Mouse (Mus musculus) heart, embryonic 14.5 days (tissue): ENCODE measurements at regions not wholly inside any gene's neighbourhood (a gene's known extent, or its start where the extent isn't known, plus 50 kb on each side); places are given as distances from the start of the nearest gene placed in this dataset.

Experiments used
- ATAC-seq: fragments of 200-750 bp; cut with Nextera tagmentation; 2 replicates; pipeline ENCODE4 v1.8.0; 2017; ENCODE audit warnings: low read depth, moderate TSS enrichment; ENCODE audit not compliant: insufficient number of reproducible peaks, insufficient read depth, low FRiP score
- H3K27ac ChIP-seq, 2 experiments: fragments of 200-500 bp in 1 of 2; fragments of 300-500 bp in 1 of 2; sonication (generic) in 1 of 2; replicated peaks in 1 of 2; 2 replicates each; pipeline ENCODE4 v1.5.1; 2012 to 2014; ENCODE audit warnings: low read depth in 2 of 2, low read length in 2 of 2, control low read depth in 1 of 2, mild to moderate bottlenecking in 1 of 2, mixed read lengths in 1 of 2; ENCODE audit not compliant: control insufficient read depth in 1 of 2, insufficient read depth in 1 of 2
- H3K27me3 ChIP-seq: fragments of 300-500 bp; sonication (generic); 2 replicates; pipeline ENCODE4 v1.6.1; 2014; ENCODE audit warnings: mild to moderate bottlenecking, low read length, control low read depth; ENCODE audit not compliant: control insufficient read depth, insufficient read depth
- H3K36me3 ChIP-seq: fragments of 300-500 bp; sonication (generic); 2 replicates; pipeline ENCODE4 v1.6.1; 2014; ENCODE audit warnings: mild to moderate bottlenecking, control low read depth, low read length, mixed read lengths; ENCODE audit not compliant: control insufficient read depth, insufficient read depth
- H3K4me1 ChIP-seq, 2 experiments: fragments of 200-500 bp in 1 of 2; fragments of 300-500 bp in 1 of 2; sonication (generic) in 1 of 2; 2 replicates each; pipeline ENCODE4 v1.6.1; 2012 to 2014; ENCODE audit warnings: low read length in 2 of 2, control low read depth in 1 of 2, mixed read lengths in 1 of 2; ENCODE audit not compliant: control insufficient read depth in 2 of 2, insufficient read depth in 2 of 2
- H3K4me2 ChIP-seq: fragments of 300-500 bp; sonication (generic); 2 replicates; pipeline ENCODE4 v1.6.1; 2014; ENCODE audit warnings: mild to moderate bottlenecking, low read length
- H3K4me3 ChIP-seq, 2 experiments: fragments of 200-500 bp in 1 of 2; fragments of 300-500 bp in 1 of 2; sonication (generic) in 1 of 2; 2 replicates each; pipeline ENCODE4 v1.5.1; 2012 to 2014; ENCODE audit warnings: low read length in 2 of 2, mild to moderate bottlenecking in 2 of 2, control low read depth in 1 of 2, low read depth in 1 of 2, moderate library complexity in 1 of 2; ENCODE audit not compliant: control insufficient read depth in 1 of 2, insufficient read depth in 1 of 2
- H3K9ac ChIP-seq: fragments of 300-500 bp; sonication (generic); 2 replicates; pipeline ENCODE4 v1.6.1; 2014; ENCODE audit warnings: mild to moderate bottlenecking, low read length
- H3K9me3 ChIP-seq: fragments of 300-500 bp; sonication (generic); 2 replicates; pipeline ENCODE4 v1.6.1; 2016; ENCODE audit warnings: low read length, control low read depth; ENCODE audit not compliant: control insufficient read depth
- WGBS: fragments of 180-500 bp; shearing (Covaris S2); extraction: QIAGEN DNeasy Blood & Tissue Kit; methylation state at CpG from one replicate; pipeline ENCODE4 v1.1.7; 2014; 5-methylcytosine and 5-hydroxymethylcytosine counted together

DNA sequence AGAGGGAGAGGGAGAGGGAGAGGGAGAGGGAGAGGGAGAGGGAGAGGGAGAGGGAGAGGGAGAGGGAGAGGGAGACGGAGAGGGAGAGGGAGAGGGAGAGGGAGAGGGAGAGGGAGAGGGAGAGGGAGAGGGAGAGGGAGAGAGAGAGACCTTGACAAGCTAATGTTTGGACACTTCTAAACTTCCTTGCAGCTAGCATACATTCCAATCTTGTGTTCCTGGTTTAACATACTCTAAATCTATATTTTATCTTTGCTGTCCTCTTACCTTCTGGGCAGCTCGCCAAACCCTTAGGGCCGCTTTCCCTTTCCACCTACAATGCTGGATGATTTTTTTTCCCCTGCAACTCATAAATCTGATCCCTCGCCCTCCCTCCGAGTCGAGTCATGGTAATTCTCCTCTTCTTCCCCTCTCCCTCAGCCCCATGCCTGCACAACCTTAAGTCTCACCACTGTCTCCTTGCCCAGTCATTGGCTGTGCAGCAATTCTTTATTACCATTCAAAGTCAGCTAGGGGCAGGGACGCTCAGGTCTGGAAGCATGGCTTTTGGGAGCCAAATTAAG lies 176.1 kb upstream of the Col3a1 start:
- no peak overlapping the region for H3K4me2 ChIP-seq
- WGBS, result 45% methylated on average over 6 of the region's 7 CpGs
- H3K27ac ChIP-seq, result no peak overlapping the region
- H3K4me1 ChIP-seq, result no peaks in the 10 kb centered on the region
- H3K27me3 ChIP-seq, result no peaks in the 10 kb centered on the region
- no peaks in the 10 kb centered on the region for H3K36me3 ChIP-seq
- no peak for ATAC-seq
- no peaks in the 10 kb centered on the region for H3K9me3 ChIP-seq
- H3K4me3 ChIP-seq, result no peak overlapping the region
- H3K9ac ChIP-seq, result no peak overlapping the region

DNA sequence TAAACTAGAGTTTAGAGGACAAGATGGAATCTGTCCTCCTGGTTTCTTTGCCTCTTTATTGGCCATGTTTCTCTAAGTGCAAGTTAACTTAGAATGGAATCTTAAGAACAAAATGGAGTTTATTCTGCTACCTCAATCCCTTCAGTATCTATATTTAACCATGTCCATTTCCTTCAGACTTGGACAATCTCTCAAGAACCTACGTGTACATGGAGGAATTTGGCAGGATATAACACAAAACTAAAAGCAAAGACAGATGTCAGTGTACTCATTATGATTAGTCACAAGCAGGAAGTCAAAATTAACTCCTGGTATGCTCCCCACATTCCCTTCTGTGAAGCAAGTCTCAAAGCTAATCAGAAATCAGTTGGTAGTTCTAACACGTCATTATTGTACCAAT lies 164.3 kb upstream of the Col3a1 start:
- no peaks in the 10 kb centered on the region for H3K36me3 ChIP-seq
- no peaks in the 10 kb centered on the region for H3K9me3 ChIP-seq
- H3K27me3 ChIP-seq, result no peaks in the 10 kb centered on the region
- H3K4me3 ChIP-seq, result no peak overlapping the region
- no peak overlapping the region for H3K9ac ChIP-seq
- no peaks in the 10 kb centered on the region for H3K4me1 ChIP-seq
- H3K27ac ChIP-seq, result peak overlapping the region in 1 of 2 experiments; percentile 20; a peak in 1 of 4 replicates
- ATAC-seq, result no peak
- 39% methylated on average over 2 of the region's 2 CpGs for WGBS
- H3K4me2 ChIP-seq, result no peak overlapping the region

DNA sequence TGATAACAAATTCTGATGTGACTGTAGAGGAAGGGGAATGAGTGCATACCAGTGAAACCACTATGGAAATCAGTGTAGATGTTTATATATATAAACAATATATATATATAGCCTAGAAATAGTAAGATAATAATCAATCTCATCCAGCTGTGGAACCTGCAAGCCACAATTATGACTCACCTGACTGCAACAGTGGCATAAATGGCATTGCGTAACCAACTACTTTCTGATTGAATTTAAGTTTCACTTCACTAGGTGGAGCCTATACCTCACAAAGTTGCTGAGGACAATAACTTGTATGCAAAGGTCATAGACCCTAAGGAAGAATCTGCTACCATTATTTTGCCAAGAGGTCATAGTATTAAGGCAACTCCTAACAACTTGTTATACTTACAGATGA lies 129.7 kb upstream of the Col3a1 start:
- no peaks in the 10 kb centered on the region for H3K9me3 ChIP-seq
- no peak overlapping the region for H3K4me2 ChIP-seq
- H3K4me1 ChIP-seq, result no peaks in the 10 kb centered on the region
- no peak overlapping the region for H3K27ac ChIP-seq
- ATAC-seq, result no peak
- no peaks in the 10 kb centered on the region for H3K27me3 ChIP-seq
- H3K9ac ChIP-seq, result no peak overlapping the region
- H3K36me3 ChIP-seq, result no peaks in the 10 kb centered on the region
- no peak overlapping the region for H3K4me3 ChIP-seq
- 95% methylated on average over 1 of the region's 1 CpGs for WGBS

DNA sequence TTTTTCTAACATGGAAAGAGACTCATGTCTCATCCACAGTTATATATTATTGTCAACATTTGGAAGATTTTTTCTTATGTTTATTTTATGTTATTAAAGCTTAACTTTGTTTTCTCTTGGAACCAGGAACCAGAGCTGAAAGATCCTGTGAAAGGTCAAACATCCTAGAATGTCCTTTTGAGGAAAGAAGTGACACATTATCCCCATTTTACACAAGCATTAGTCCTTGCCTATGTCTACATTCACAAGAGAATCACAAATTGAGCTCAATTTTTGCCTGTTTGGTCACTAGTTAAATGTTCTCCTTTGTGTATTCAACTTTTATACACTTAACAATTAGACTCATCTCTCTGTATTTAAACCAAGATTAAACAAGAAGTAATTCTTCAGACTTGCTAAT lies 126.0 kb upstream of the Col3a1 start:
- Histone ChIP-seq H3K27ac (no peak overlapping the region), H3K9ac (no peak overlapping the region), H3K36me3 (no peaks in the 10 kb centered on the region), H3K4me3 (no peak overlapping the region), H3K4me2 (no peak overlapping the region), H3K27me3 (no peaks in the 10 kb centered on the region), H3K4me1 (no peaks in the 10 kb centered on the region), H3K9me3 (no peaks in the 10 kb centered on the region)
- ATAC-seq, result no peak

DNA sequence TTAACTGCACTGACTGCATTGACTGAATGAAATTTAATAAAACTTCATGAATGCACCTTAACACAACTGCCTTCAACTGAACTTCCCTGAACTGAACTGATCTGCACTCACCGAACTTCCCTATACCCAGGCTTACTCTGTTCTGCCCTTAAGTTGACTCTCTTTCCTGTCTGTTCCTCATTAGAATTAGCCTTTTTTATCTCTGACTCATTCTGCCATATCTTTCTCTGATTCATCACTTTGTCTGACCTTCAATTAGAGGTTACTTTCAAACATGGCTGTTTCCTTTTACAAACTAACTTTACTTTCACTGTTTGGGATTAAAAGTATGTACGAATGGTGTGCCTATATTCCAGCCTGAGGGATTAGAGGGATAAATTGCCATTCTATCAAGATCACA lies 103.4 kb upstream of the Col3a1 start:
- Histone ChIP-seq H3K27me3 (no peaks in the 10 kb centered on the region), H3K4me1 (no peaks in the 10 kb centered on the region), H3K36me3 (no peaks in the 10 kb centered on the region), H3K9me3 (peaks cover 4% of the 10 kb centered on the region; the same call in 1 of the 2 replicates), H3K4me3 (no peak overlapping the region), H3K27ac (no peak overlapping the region), H3K9ac (no peak overlapping the region), H3K4me2 (no peak overlapping the region)
- WGBS, result 59% methylated on average over 2 of the region's 2 CpGs
- ATAC-seq, result no peak

DNA sequence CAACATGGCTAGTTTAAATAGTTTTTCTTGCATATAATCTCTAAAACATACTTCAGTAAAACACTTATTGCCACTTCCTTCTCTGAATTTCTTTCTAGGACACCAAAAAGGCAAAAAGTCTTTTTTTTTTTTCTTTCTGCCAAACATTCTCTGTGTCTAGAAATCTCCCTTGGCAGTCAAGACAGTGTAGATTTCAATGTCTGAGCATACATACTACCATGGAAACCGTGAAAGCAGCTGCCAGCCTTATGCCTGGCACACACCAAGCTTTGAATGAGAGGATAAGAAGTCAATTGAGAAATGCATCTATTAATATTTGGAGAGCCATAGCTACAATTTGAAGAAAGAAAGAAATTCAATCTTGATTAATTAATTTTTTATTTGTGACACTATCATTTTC lies 95.1 kb upstream of the Col3a1 start:
- no peak overlapping the region for H3K9ac ChIP-seq
- no peak overlapping the region for H3K27ac ChIP-seq
- H3K27me3 ChIP-seq, result no peaks in the 10 kb centered on the region
- H3K4me3 ChIP-seq, result no peak overlapping the region
- WGBS, result 42% methylated on average over 1 of the region's 1 CpGs
- H3K4me1 ChIP-seq, result no peaks in the 10 kb centered on the region
- no peak overlapping the region for H3K4me2 ChIP-seq
- no peaks in the 10 kb centered on the region for H3K36me3 ChIP-seq
- no peak for ATAC-seq
- H3K9me3 ChIP-seq, result no peaks in the 10 kb centered on the region
